In genomic region chr11:117083052-117083881, GRCm38 (mm10) we compare ENCODE assay signal across 9 mouse cellular contexts. TPM values are rescaled to one million over a fixed set of nuclear protein-coding genes. Genes with fewer than 3 reads are reported as not detected.
DNase-seq lines count a peak whose midpoint lies in the region; ATAC-seq and TF ChIP-seq lines count a peak whose summit lies in the region.
"Had no signal": no experiment of that assay in that cellular context is flagged by ENCODE, and none has a peak within 500 bp of the region (broad histone marks: within the 10 kb centered on the region; RNA-seq: fewer than 3 reads in every experiment).

No protein-coding gene starts in this region.

- no peak for ATAC-seq in heart, embryonic 15.5 days (replicated peaks; ENCODE audit: insufficient number of reproducible peaks, insufficient read depth, low FRiP score, low read depth)
- no peak for ATAC-seq in limb, embryonic 13.5 days (ENCODE audit: low FRiP score, low read depth)
- ATAC-seq in midbrain, embryonic 13.5 days: no peak

- TF ChIP-seq POLR2A in small intestine, adult 2 months (IDR thresholded peaks at IDR 0.05; ENCODE audit: low read depth, low read length): no peak

- WGBS in heart, embryonic 15.5 days: 66% methylated on average over 19 of the region's 19 CpGs
- 81% methylated on average over 19 of the region's 19 CpGs for WGBS in limb, embryonic 13.5 days
- WGBS in small intestine, adult 2 months: 66% methylated on average over 19 of the region's 19 CpGs
- 96% methylated on average over 19 of the region's 19 CpGs for WGBS in midbrain, embryonic 13.5 days

- H3K36me3 ChIP-seq in heart, embryonic 15.5 days: peaks cover 22% of the 10 kb centered on the region
- peaks cover 33% of the 10 kb centered on the region for H3K36me3 ChIP-seq in limb, embryonic 13.5 days
- peaks cover 22% of the 10 kb centered on the region for H3K36me3 ChIP-seq in small intestine, adult 2 months (ENCODE audit: control insufficient read depth, insufficient read depth, low read length)
- H3K36me3 ChIP-seq in midbrain, embryonic 13.5 days: peaks cover 36% of the 10 kb centered on the region

- peak; percentile 39 for DNase-seq in urinary bladder, postnatal 14 days (ENCODE audit: low spot score)
- DNase-seq in urinary bladder, postnatal 25 days (ENCODE audit: low spot score): no peak
- DNase-seq in right cerebral cortex, postnatal 36 days (ENCODE audit: low spot score in 2 of 2): no peak
- DNase-seq in left cerebral cortex, adult 8-10 months (ENCODE audit: low spot score in 2 of 2): no peak

- H3K9ac ChIP-seq in heart, embryonic 15.5 days: no peak overlapping the region
- H3K9ac ChIP-seq in limb, embryonic 13.5 days: no peak overlapping the region
- no peak overlapping the region for H3K9ac ChIP-seq in midbrain, embryonic 13.5 days (replicated peaks)

- peak overlapping the region; percentile 84 for H3K27ac ChIP-seq in heart, embryonic 15.5 days
- peak overlapping the region; percentile 55; the same call in 1 of the 2 replicates for H3K27ac ChIP-seq in limb, embryonic 13.5 days
- peak overlapping the region; percentile 54 for H3K27ac ChIP-seq in small intestine, adult 2 months (ENCODE audit: insufficient read depth, low read depth, low read length)
- H3K27ac ChIP-seq in midbrain, embryonic 13.5 days: no peak overlapping the region

- H3K27me3 ChIP-seq in heart, embryonic 15.5 days: no peaks in the 10 kb centered on the region
- no peaks in the 10 kb centered on the region for H3K27me3 ChIP-seq in limb, embryonic 13.5 days
- no peaks in the 10 kb centered on the region for H3K27me3 ChIP-seq in small intestine, adult 2 months (ENCODE audit: control insufficient read depth, insufficient read depth, low read length)
- H3K27me3 ChIP-seq in midbrain, embryonic 13.5 days: no peaks in the 10 kb centered on the region
- H3K27me3 ChIP-seq: megakaryocyte, embryonic 14.5 days had no signal

- TF ChIP-seq CTCF in small intestine, adult 2 months (IDR thresholded peaks at IDR 0.05; ENCODE audit: extremely low read depth, insufficient read length, insufficient replicate concordance, low read depth, low read length): no peak

- no peaks in the 10 kb centered on the region for H3K9me3 ChIP-seq in heart, embryonic 15.5 days (replicated peaks)
- no peaks in the 10 kb centered on the region for H3K9me3 ChIP-seq in limb, embryonic 13.5 days
- H3K9me3 ChIP-seq in midbrain, embryonic 13.5 days: no peaks in the 10 kb centered on the region
- H3K9me3 ChIP-seq: megakaryocyte, embryonic 14.5 days had no signal

- peaks cover 52% of the 10 kb centered on the region for H3K4me1 ChIP-seq in heart, embryonic 15.5 days (replicated peaks)
- peaks cover 22% of the 10 kb centered on the region for H3K4me1 ChIP-seq in limb, embryonic 13.5 days
- peaks cover 20% of the 10 kb centered on the region; the same call in 1 of the 2 replicates for H3K4me1 ChIP-seq in small intestine, adult 2 months (ENCODE audit: control insufficient read depth, insufficient read depth, insufficient read length, low read length)
- peaks cover 20% of the 10 kb centered on the region for H3K4me1 ChIP-seq in midbrain, embryonic 13.5 days (replicated peaks)

- no peak overlapping the region for H3K4me3 ChIP-seq in heart, embryonic 15.5 days
- no peak overlapping the region for H3K4me3 ChIP-seq in limb, embryonic 13.5 days
- H3K4me3 ChIP-seq in small intestine, adult 2 months (ENCODE audit: low read depth, low read length): no peak overlapping the region
- no peak overlapping the region for H3K4me3 ChIP-seq in midbrain, embryonic 13.5 days (replicated peaks)
- H3K4me3 ChIP-seq: megakaryocyte, embryonic 14.5 days had no signal

- H3K4me2 ChIP-seq in heart, embryonic 15.5 days: no peak overlapping the region
- H3K4me2 ChIP-seq in limb, embryonic 13.5 days (replicated peaks): no peak overlapping the region
- H3K4me2 ChIP-seq in midbrain, embryonic 13.5 days (replicated peaks): no peak overlapping the region

RNA-seq across cellular contexts. Expression of gene Sec14l1, which starts 31.7 kb away (rescaled TPM):
- 42.1 and 48.8 TPM in 2 replicates for polyA plus RNA-seq in heart, embryonic 15.5 days (2015; fragmentation: Nextera tagmentation; extraction: Ambion mirVana)
- polyA plus RNA-seq in limb, embryonic 13.5 days (2015; fragmentation: Nextera tagmentation; extraction: Ambion mirVana): 61.2 and 65.4 TPM in 2 replicates
- 32.6 and 49.2 TPM in 2 replicates for polyA plus RNA-seq in small intestine, adult 2 months (2012; rRNA removed)
- polyA plus RNA-seq in midbrain, embryonic 13.5 days (2015; fragmentation: Nextera tagmentation; extraction: Ambion mirVana): 62.4 and 67.0 TPM in 2 replicates
- 100 to 1,000 TPM; 236 to 279 (median 240) TPM for total RNA-seq in left cerebral cortex, adult 8-10 months (2022)
